Mouse (Mus musculus): ENCODE measurements at regions not wholly inside any gene's neighbourhood (a gene's known extent, or its start where the extent isn't known, plus 50 kb on each side); places are given as distances from the start of the nearest gene placed in this dataset.
A peak's percentile ranks its signal among the peaks of the same experiment; 100 is the strongest.

DNA sequence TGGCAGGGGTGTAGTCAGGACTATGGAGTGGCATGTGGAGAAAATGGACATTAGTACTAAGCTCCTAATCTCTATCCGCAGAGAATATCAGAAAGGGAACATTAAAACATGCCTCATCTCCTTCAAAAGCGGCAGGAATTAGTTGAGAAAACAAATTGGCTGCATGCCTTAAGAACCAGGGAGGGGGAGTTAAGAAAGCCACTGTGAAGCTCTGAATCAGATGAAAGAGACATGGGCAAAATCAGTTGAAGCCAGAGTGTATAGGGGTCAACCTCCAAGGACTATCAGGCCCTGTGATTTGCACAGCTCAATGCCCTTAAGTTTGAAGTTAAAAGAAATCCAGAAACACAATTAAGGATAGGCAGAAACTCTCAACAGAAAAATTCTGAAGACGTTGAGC is 408.3 kb downstream of the Hs3st1 start:
- Histone ChIP-seq H3K4me1 (no peaks in the 10 kb centered on the region), H3K36me3 (replicated peaks; ENCODE audit: low read length) (no peaks in the 10 kb centered on the region), H3K4me3 (replicated peaks) (no peak overlapping the region), H3K27me3 (replicated peaks) (no peaks in the 10 kb centered on the region), H3K9me3 (no peaks in the 10 kb centered on the region)
- no peak for TF ChIP-seq GATA1 (IDR thresholded peaks at IDR 0.05; ENCODE audit: borderline replicate concordance, low read length)
- no peak for TF ChIP-seq FLI1 (IDR thresholded peaks at IDR 0.05; ENCODE audit: low read length)

DNA sequence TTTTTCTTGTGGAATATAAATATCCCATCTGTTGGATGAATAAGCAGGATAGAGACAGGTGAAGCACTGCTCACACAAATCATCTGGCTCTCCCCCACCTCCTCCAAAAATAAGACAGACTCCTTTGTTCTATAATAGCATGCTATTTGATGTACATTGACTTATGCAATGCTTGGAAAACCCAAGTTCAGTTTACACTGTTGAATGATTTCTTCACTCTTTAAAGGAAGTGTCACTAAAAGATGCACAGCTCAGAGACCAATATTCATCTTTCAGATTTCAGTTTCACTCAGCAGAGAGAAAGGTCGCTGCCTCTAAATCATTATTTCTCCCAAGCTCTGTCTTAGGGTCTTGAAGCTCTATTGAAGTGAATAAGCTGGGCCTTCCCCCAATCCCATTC is 417.4 kb downstream of the Hs3st1 start:
- no peaks in the 10 kb centered on the region for H3K27me3 ChIP-seq (replicated peaks)
- no peaks in the 10 kb centered on the region for H3K4me1 ChIP-seq
- H3K9me3 ChIP-seq = no peaks in the 10 kb centered on the region
- no peak for TF ChIP-seq FLI1 (IDR thresholded peaks at IDR 0.05; ENCODE audit: low read length)
- no peak for TF ChIP-seq GATA1 (IDR thresholded peaks at IDR 0.05; ENCODE audit: borderline replicate concordance, low read length)
- no peak overlapping the region for H3K4me3 ChIP-seq (replicated peaks)
- no peaks in the 10 kb centered on the region for H3K36me3 ChIP-seq (replicated peaks; ENCODE audit: low read length)

DNA sequence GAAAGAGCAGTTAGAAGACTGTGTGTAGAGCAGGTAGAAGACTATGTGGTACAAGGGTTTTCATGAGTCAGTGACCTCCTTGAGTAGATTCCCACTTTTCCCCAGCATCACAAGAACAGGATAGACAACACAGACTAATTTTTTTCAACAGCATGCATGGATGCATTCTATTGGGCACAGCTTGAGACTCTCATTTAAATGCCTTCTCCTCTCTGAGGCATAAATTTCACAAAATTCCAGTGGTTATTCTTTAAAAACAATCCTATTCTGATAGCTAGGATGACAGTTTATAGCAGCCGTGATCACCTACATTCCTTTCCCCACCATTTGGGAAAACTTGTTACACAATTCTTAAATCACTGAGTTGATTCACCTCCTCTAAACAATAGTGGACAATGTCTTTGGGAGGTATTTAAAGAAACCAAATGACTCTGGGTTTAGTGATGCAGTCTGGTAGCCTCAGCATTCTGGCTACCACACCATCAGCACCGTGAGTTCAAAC is 418.7 kb downstream of the Hs3st1 start:
- Histone ChIP-seq H3K36me3 (replicated peaks; ENCODE audit: low read length) (no peaks in the 10 kb centered on the region), H3K27me3 (replicated peaks) (no peaks in the 10 kb centered on the region), H3K4me3 (replicated peaks) (no peak overlapping the region), H3K4me1 (no peaks in the 10 kb centered on the region), H3K9me3 (no peaks in the 10 kb centered on the region)
- TF ChIP-seq GATA1 (IDR thresholded peaks at IDR 0.05; ENCODE audit: borderline replicate concordance, low read length) (no peak), FLI1 (IDR thresholded peaks at IDR 0.05; ENCODE audit: low read length) (no peak)

DNA sequence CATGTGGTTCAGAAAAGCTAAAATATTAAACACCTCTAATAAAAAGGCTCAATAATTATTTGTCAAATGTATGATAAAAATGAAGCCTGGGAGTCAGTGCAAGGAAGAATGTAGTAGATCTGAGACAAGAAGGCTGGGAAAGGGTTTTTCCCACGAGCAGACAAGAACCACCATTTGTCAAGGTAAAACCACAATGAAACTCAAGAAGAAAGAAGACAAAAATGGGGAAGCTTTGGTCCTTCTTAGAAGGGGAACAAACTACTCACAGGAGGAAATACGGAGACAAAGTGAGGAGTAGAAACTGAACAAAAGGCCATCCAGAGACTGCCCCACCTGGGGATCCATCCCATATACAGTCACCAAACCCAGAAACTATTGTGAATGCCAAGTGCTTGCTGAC is 420.0 kb downstream of the Hs3st1 start:
- TF ChIP-seq GATA1 (IDR thresholded peaks at IDR 0.05; ENCODE audit: borderline replicate concordance, low read length) = no peak
- no peak for TF ChIP-seq FLI1 (IDR thresholded peaks at IDR 0.05; ENCODE audit: low read length)
- Histone ChIP-seq H3K4me1 (no peaks in the 10 kb centered on the region), H3K36me3 (replicated peaks; ENCODE audit: low read length) (no peaks in the 10 kb centered on the region), H3K9me3 (no peaks in the 10 kb centered on the region), H3K27me3 (replicated peaks) (no peaks in the 10 kb centered on the region), H3K4me3 (replicated peaks) (no peak overlapping the region)

DNA sequence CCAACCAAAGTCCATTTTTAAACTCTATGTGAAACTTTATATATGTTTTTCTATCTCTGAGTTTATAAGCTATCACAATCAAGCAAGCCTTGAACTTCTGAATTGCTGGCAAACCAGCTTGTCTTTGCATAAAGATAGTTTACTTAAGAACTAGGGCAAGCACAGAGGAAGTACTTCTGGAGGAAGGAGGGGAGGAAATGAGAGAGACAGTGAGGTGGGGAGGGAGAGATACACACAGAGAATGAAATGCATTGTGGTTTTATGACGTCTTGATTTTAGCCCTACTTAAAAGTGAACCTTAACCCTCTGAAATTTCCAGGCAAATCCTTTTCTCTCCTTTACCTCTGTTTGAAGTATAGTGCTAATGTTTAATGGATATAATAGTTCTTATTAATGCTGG is 421.0 kb downstream of the Hs3st1 start:
- H3K27me3 ChIP-seq (replicated peaks) = no peaks in the 10 kb centered on the region
- no peak overlapping the region for H3K4me3 ChIP-seq (replicated peaks)
- TF ChIP-seq GATA1 (IDR thresholded peaks at IDR 0.05; ENCODE audit: borderline replicate concordance, low read length) (no peak), FLI1 (IDR thresholded peaks at IDR 0.05; ENCODE audit: low read length) (no peak)
- H3K9me3 ChIP-seq = no peaks in the 10 kb centered on the region
- H3K4me1 ChIP-seq = no peaks in the 10 kb centered on the region
- no peaks in the 10 kb centered on the region for H3K36me3 ChIP-seq (replicated peaks; ENCODE audit: low read length)

DNA sequence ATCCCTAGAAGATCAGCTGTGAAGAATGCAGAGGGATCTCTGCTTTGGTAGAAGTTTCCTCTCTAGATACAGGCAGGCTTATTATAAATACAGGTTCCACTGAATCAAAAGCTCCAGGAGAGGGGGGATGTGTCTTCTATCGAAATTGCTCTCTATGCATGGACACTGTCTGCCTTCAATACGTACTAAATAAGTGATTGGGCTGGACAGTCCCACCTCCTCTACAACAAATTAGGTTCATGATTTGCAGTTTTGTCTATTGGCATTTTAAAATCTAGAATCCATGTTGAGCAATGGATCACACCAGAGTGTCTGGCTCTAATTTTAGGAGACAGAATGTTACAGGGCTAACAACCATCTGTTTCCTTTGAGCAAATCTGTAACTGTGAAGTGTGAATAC is 429.9 kb downstream of the Hs3st1 start:
- no peak overlapping the region for H3K4me3 ChIP-seq (replicated peaks)
- H3K36me3 ChIP-seq (replicated peaks; ENCODE audit: low read length) = no peaks in the 10 kb centered on the region
- no peaks in the 10 kb centered on the region for H3K27me3 ChIP-seq (replicated peaks)
- no peaks in the 10 kb centered on the region for H3K9me3 ChIP-seq
- no peak for TF ChIP-seq FLI1 (IDR thresholded peaks at IDR 0.05; ENCODE audit: low read length)
- TF ChIP-seq GATA1 (IDR thresholded peaks at IDR 0.05; ENCODE audit: borderline replicate concordance, low read length) = no peak
- H3K4me1 ChIP-seq = no peaks in the 10 kb centered on the region

DNA sequence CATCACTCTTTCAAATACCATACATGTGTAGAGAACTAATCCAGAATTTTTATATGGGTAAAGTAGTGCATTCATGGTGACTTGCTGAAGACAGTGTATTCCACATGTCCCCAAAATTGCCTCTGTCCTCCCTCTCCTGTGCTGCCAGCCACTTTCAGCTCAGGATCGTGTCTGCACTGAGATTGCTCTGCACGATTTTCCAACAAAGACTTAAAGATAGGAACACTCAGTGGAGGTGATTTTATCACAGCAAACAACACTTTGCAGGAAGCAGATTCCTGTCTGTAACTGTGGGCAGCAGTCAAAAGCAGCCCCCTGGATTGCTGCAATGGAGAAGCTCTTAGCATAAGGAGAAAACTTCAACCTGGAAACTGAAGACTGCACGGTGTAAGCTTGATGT is 438.8 kb downstream of the Hs3st1 start:
- no peaks in the 10 kb centered on the region for H3K9me3 ChIP-seq
- TF ChIP-seq FLI1 (IDR thresholded peaks at IDR 0.05; ENCODE audit: low read length) = no peak
- TF ChIP-seq GATA1 (IDR thresholded peaks at IDR 0.05; ENCODE audit: borderline replicate concordance, low read length) = no peak
- H3K4me1 ChIP-seq = no peaks in the 10 kb centered on the region; the same call in 1 of the 2 replicates
- no peaks in the 10 kb centered on the region for H3K27me3 ChIP-seq (replicated peaks)
- H3K4me3 ChIP-seq (replicated peaks) = no peak overlapping the region
- no peaks in the 10 kb centered on the region for H3K36me3 ChIP-seq (replicated peaks; ENCODE audit: low read length)

DNA sequence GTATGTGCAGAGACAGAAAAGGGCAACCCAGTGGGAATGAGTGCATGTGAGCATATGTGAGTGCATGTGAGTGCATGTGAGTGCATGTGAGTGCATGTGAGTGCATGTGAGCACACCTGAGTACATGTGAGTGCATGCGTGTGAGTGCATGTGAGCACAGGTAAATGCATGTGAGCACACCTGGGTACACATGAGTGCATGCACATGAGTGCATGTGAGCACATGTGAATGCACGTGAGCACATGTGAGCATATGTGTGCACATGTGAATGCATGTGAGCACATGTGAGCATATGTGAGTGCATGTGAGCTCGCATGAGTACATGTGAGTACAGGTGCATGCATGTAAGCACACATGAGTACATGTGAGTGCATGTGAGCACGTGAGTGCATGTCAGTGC is 434.6 kb upstream of the Clnk start:
- no peak for TF ChIP-seq GATA1 (IDR thresholded peaks at IDR 0.05; ENCODE audit: borderline replicate concordance, low read length)
- no peak for TF ChIP-seq FLI1 (IDR thresholded peaks at IDR 0.05; ENCODE audit: low read length)
- H3K36me3 ChIP-seq (replicated peaks; ENCODE audit: low read length) = no peaks in the 10 kb centered on the region

DNA sequence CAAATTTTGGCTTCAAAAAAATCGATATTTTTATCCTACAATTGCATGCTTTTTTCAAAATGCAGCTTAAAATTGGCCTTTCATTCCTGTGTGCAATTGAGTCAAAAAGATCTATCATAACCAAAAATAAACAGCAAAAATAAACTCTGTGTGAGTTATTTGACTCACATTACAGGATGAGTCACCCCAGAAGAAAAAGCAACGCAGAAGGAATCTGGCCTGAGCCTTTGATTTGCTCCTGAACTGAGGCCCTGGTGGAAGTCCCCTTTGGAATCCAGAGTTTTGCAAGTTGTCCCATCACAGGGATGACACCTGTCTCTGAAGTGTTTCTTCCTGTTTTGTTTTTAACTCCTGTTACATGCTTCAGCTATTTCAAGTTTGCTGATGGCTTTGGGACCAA is 429.2 kb upstream of the Clnk start:
- Histone ChIP-seq H3K27me3 (replicated peaks) (no peaks in the 10 kb centered on the region), H3K9me3 (peaks cover 8% of the 10 kb centered on the region; the same call in 1 of the 2 replicates), H3K4me3 (replicated peaks) (no peak overlapping the region), H3K36me3 (replicated peaks; ENCODE audit: low read length) (no peaks in the 10 kb centered on the region), H3K4me1 (no peaks in the 10 kb centered on the region)
- TF ChIP-seq GATA1 (IDR thresholded peaks at IDR 0.05; ENCODE audit: borderline replicate concordance, low read length) (no peak), FLI1 (IDR thresholded peaks at IDR 0.05; ENCODE audit: low read length) (no peak)

More for the DNA sequence above, 434.6 kb upstream of the Clnk start:
- Histone ChIP-seq H3K4me3 (replicated peaks) (peak overlapping the region; percentile 73), H3K27me3 (replicated peaks) (peaks cover 4% of the 10 kb centered on the region), H3K4me1 (peaks cover 3% of the 10 kb centered on the region; the same call in 1 of the 2 replicates), H3K9me3 (peaks cover 4% of the 10 kb centered on the region; the same call in 1 of the 2 replicates)

DNA sequence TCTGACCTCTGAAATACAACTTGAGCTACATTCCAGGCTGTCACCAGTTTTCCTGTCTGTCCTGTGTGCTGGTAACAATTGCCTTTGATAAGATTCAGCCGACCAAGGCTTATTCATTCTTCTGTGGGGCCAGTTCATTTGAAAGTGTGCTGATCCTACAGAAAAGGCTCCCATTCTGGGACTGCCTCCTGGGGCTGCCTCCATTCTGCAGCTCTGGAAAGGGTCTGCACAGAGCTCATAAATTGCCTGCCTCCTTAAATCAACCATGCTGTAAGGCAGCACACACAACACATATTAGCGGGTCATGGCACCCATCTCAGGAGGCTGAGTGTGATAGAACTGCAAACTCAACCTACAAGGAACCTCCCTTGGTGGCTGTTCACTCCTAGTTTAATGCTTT is 416.2 kb upstream of the Clnk start:
- Histone ChIP-seq H3K4me1 (peaks cover 6% of the 10 kb centered on the region), H3K27me3 (replicated peaks) (no peaks in the 10 kb centered on the region), H3K9me3 (no peaks in the 10 kb centered on the region), H3K36me3 (replicated peaks; ENCODE audit: low read length) (no peaks in the 10 kb centered on the region), H3K4me3 (replicated peaks) (no peak overlapping the region)
- TF ChIP-seq FLI1 (IDR thresholded peaks at IDR 0.05; ENCODE audit: low read length) (no peak), GATA1 (IDR thresholded peaks at IDR 0.05; ENCODE audit: borderline replicate concordance, low read length) (no peak)

DNA sequence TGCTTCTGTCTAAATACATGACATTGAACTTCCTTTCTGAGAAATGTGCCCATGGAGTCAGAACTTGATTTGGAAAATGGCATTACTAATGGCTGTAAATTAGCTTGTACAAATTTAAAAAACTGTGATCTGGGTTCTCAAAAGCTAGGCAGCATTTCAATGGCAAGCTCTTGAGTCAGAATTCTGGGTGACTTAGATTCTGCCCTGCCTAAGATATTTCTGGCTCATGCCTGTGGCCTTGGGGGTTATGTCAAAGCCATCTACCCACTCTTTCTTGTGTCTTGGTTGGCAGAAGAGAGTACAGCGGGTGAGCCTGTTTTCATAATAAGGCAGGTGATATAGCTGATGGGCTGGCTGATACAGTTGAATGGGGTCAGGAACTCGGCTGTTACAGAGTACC is 404.4 kb upstream of the Clnk start:
- no peaks in the 10 kb centered on the region for H3K4me1 ChIP-seq

More for the DNA sequence above, 404.4 kb upstream of the Clnk start:
- H3K36me3 ChIP-seq (replicated peaks; ENCODE audit: low read length) = no peaks in the 10 kb centered on the region
- no peaks in the 10 kb centered on the region for H3K9me3 ChIP-seq
- H3K4me3 ChIP-seq (replicated peaks) = no peak overlapping the region
- TF ChIP-seq GATA1 (IDR thresholded peaks at IDR 0.05; ENCODE audit: borderline replicate concordance, low read length) (no peak), FLI1 (IDR thresholded peaks at IDR 0.05; ENCODE audit: low read length) (no peak)
- no peaks in the 10 kb centered on the region for H3K27me3 ChIP-seq (replicated peaks)

All from megakaryocyte, embryonic 14.5 days (primary cell).